Mouse (Mus musculus) heart, embryonic 10.5 days (tissue): ENCODE results near the gene Ndufb4. TPM values are rescaled to one million over a fixed set of nuclear protein-coding genes. Genes with fewer than 3 reads are reported as not detected.
A peak's percentile ranks its signal among the peaks of the same experiment; 100 is the strongest.

ENCODE experiments used
- DNase-seq: peaks from one replicate; pipeline ENCODE4 v3.0.0-alpha.2; 2017; ENCODE audit warnings: low spot score
- H3K27ac ChIP-seq: fragments of 300-500 bp; sonication (generic); 2 replicates; pipeline ENCODE4 v1.5.1; 2016; ENCODE audit warnings: mild to moderate bottlenecking
- H3K27me3 ChIP-seq: fragments of 300-500 bp; sonication (generic); 2 replicates; pipeline ENCODE4 v1.6.1; 2016; ENCODE audit warnings: mild to moderate bottlenecking; ENCODE audit not compliant: poor library complexity, insufficient read depth, severe bottlenecking
- H3K36me3 ChIP-seq: fragments of 300-500 bp; sonication (generic); 2 replicates; pipeline ENCODE4 v1.6.1; 2016; ENCODE audit warnings: mild to moderate bottlenecking, moderate library complexity
- H3K4me1 ChIP-seq: fragments of 300-500 bp; sonication (generic); 2 replicates; pipeline ENCODE4 v1.6.1; 2016; ENCODE audit warnings: mild to moderate bottlenecking
- H3K4me3 ChIP-seq: fragments of 300-500 bp; sonication (generic); 2 replicates; pipeline ENCODE4 v1.5.1; 2016; ENCODE audit warnings: mild to moderate bottlenecking, moderate library complexity
- H3K9me3 ChIP-seq: fragments of 300-500 bp; sonication (generic); 2 replicates; pipeline ENCODE4 v1.6.1; 2016; ENCODE audit warnings: mild to moderate bottlenecking, moderate library complexity
- WGBS: fragments of 180-500 bp; shearing (Covaris S2); methylation state at CpG from one replicate; pipeline ENCODE4 v1.1.7; 2016; 5-methylcytosine and 5-hydroxymethylcytosine counted together
- polyA plus RNA-seq: library from polyadenylated mRNA; unstranded; fragments of >200 nt; fragmentation: Nextera tagmentation; extraction: Ambion mirVana; gene quantifications from 2 replicates; pipeline ENCODE4 v1.2.1, GENCODE M21; 2016

Ndufb4 gene
- polyA plus RNA-seq, 1 experiment from 2014 or later, result 61.3 TPM

- 80% methylated on average over 6 of the region's 6 CpGs for WGBS
- no peak for DNase-seq
- H3K27ac ChIP-seq, result peak overlapping the region; percentile 59; the same call in 1 of the 2 replicates
Observed at GRCm38 (mm10) chr16:37685946-37686600, 31.8 kb upstream of the Ndufb4 start.

GRCm38 (mm10) chr16:37684634-37685441 lies 30.6 kb upstream of the Ndufb4 start:
- peaks cover 59% of the 10 kb centered on the region for H3K4me1 ChIP-seq
- WGBS, result 4% methylated on average over 25 of the region's 25 CpGs

More at GRCm38 (mm10) chr16:37685946-37686600, 31.8 kb upstream of the Ndufb4 start:
- no peaks in the 10 kb centered on the region for H3K27me3 ChIP-seq
- no peaks in the 10 kb centered on the region for H3K36me3 ChIP-seq
- peaks cover 71% of the 10 kb centered on the region for H3K4me1 ChIP-seq
- no peaks in the 10 kb centered on the region for H3K9me3 ChIP-seq
- H3K4me3 ChIP-seq, result no peak overlapping the region

GRCm38 (mm10) chr16:37684259-37684633 lies 30.0 kb upstream of the Ndufb4 start:
- 12% methylated on average over 8 of the region's 8 CpGs for WGBS
- Histone ChIP-seq H3K4me3 (peak overlapping the region; percentile 63), H3K27me3 (no peaks in the 10 kb centered on the region), H3K36me3 (no peaks in the 10 kb centered on the region), H3K27ac (peak overlapping the region; percentile 95), H3K9me3 (no peaks in the 10 kb centered on the region), H3K4me1 (peaks cover 53% of the 10 kb centered on the region)
- DNase-seq, result no peak

More at GRCm38 (mm10) chr16:37684634-37685441, 30.6 kb upstream of the Ndufb4 start:
- Histone ChIP-seq H3K4me3 (peak overlapping the region; percentile 63), H3K27ac (peak overlapping the region; percentile 95), H3K36me3 (no peaks in the 10 kb centered on the region), H3K27me3 (no peaks in the 10 kb centered on the region), H3K9me3 (no peaks in the 10 kb centered on the region)
- DNase-seq, result peak; percentile 88

DNA sequence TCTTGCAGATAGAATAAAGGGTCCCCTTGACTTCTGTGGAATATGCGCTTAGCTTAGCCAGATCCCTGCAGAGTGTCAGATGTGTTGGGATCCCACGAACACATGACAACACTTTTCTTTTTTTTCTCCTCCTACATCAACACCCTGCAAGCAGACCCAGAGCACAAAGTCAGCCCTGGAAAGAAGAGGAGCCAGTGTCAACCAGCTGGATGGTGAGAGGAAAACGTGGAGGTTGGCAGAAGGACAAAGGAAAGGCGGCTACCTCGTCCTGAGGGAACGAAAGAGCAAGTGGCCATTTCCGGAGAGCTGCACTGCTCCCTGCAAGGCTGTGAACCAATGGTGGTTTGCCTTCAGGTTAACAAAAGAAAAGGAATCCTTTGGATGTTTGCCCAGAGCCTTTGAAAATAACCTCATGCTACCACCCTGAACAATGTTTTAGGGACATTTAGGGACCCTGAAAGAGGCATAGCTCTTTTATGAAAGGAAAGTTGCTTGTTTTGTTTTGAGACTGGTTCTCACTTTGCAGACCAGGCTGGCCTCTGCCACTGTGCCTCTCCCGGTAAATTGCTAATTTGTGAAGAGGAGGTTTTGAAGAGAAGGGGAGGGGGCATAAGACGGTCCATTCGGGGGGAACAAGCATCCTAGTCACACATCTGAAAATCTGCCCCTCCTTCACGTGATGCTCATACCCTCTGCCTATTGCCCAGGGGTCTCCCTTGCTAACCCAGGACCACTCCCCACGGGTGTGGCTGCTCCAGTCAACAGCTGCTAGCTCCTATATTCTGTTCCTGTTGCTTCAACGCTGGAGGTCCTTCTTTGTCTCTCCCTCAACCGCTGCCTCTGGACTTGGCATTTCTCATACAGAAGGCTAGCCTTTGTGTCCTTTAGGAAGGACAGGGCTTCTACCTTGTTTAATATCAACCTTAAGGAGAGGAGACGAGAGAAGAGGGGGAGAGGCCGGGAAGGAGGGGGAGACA lies 29.2 kb upstream of the Ndufb4 start:
- H3K4me1 ChIP-seq, result peaks cover 51% of the 10 kb centered on the region
- H3K9me3 ChIP-seq, result no peaks in the 10 kb centered on the region
- H3K4me3 ChIP-seq, result peak overlapping the region; percentile 63
- no peaks in the 10 kb centered on the region for H3K36me3 ChIP-seq
- peak overlapping the region; percentile 95 for H3K27ac ChIP-seq
- DNase-seq, result no peak
- H3K27me3 ChIP-seq, result no peaks in the 10 kb centered on the region
- 17% methylated on average over 16 of the region's 16 CpGs for WGBS

DNA sequence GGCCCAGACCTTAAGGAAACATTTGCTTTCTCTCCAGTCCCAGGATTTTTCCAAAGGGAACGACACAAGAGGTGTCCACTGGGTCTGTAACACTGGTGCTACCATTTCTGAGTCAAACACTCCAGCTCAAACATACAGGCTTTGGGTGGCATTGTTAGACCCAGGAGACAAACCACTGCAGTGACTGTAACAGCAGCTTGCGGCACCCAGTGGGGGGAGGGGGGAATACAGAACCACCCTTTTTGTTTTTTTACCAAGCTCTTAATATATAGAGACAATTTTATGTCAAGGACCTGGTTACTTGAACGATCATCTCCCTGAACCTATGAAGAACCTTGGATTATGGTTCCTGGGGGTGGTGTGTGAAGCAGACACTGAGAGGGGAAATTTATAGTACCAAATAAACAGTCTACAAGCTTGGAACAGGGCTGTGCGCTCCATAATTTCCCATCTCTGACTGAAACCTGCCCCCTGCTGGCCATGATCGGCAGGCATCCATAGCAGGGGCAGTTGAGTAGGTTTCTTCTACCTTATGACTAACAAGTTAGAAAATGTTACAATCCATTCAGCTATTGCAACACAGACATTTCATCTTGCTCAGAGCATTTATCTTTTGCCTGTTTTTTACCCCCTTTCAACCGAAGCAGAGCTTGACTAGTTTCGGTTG lies 28.2 kb upstream of the Ndufb4 start:
- 46% methylated on average over 7 of the region's 7 CpGs for whole genome bisulfite sequencing
- H3K9me3 ChIP-seq, result no peaks in the 10 kb centered on the region
- no peaks in the 10 kb centered on the region for H3K36me3 ChIP-seq
- no peak overlapping the region for H3K4me3 ChIP-seq
- peaks cover 47% of the 10 kb centered on the region for H3K4me1 ChIP-seq
- 0 out of 2 replicates have a peak overlapping the region, but pooled peaks have one; percentile 47 for H3K27ac ChIP-seq
- DNase-seq, result peak; percentile 88
- H3K27me3 ChIP-seq, result no peaks in the 10 kb centered on the region

DNA sequence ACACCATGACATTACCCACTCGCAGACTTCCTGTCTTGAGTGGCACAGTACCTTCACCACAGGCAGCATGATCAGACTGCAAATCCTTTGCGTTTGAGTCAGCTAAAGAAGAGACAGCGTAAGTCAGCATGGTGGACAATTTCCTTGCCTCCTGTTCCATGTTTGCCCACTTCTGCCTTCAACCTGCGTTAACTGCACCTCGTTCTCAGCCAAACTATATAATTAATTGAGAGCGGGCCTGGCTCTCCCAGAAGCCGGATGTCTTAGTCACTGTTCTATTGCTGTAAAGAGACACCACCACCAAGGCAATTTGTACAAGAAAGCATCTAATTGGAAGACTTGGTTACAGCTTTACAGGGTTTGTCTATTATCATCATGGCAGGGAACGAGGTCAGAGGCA lies 26.6 kb upstream of the Ndufb4 start:
- no peak overlapping the region for H3K27ac ChIP-seq
- peak; percentile 38 for DNase-seq
- no peak overlapping the region for H3K4me3 ChIP-seq
- no peaks in the 10 kb centered on the region for H3K27me3 ChIP-seq
- WGBS, result 86% methylated on average over 8 of the region's 8 CpGs
- H3K4me1 ChIP-seq, result peaks cover 37% of the 10 kb centered on the region
- H3K9me3 ChIP-seq, result no peaks in the 10 kb centered on the region
- no peaks in the 10 kb centered on the region for H3K36me3 ChIP-seq

DNA sequence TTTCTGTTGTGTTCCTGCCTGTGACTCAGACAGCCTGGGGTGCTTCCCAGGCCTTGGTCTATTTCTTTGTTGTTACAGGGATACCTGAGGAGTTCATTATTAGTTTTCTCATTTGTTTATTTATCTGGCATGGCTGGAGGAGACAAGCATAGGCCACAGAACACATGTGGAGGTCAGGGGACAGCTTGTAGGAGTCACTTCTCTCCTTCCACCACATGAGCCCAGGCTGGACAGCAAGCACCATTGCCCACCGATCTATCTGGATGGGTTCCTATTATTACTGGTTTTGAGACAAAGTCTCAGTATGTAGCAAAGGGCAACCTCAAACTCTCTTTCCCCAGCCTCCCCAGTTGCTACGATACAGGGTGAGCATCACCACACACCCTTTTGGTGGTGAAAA lies 26.0 kb upstream of the Ndufb4 start:
- no peak overlapping the region for H3K27ac ChIP-seq
- H3K4me1 ChIP-seq, result peaks cover 32% of the 10 kb centered on the region
- no peak overlapping the region for H3K4me3 ChIP-seq
- peak; percentile 60 for DNase-seq
- 71% methylated on average over 2 of the region's 2 CpGs for WGBS
- H3K9me3 ChIP-seq, result no peaks in the 10 kb centered on the region
- H3K27me3 ChIP-seq, result no peaks in the 10 kb centered on the region
- H3K36me3 ChIP-seq, result no peaks in the 10 kb centered on the region

DNA sequence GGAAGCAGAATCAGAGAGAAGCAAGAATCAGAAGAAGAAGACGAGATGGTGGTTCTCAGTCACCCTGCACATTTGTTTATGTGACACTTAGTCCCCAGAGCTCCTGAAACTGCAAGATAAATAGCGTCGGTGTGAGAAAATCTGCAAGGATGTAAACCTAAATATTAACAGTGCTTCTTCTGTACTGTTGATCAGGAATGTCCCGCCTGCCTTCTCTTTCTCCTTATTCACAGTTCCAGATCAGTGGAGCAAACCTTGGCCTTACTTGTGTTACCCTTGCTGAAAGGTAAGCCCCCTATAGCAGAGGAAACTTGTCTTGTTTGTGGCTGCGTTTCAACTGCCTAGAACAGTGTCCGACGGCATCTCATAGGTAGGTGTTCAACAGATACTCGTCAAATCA lies 23.3 kb upstream of the Ndufb4 start:
- WGBS, result 80% methylated on average over 8 of the region's 8 CpGs
- no peak for DNase-seq
- H3K9me3 ChIP-seq, result no peaks in the 10 kb centered on the region

GRCm38 (mm10) chr16:37676677-37677072 lies 22.4 kb upstream of the Ndufb4 start:
- H3K27me3 ChIP-seq, result no peaks in the 10 kb centered on the region
- no peak overlapping the region; the same call in 1 of the 2 replicates for H3K27ac ChIP-seq
- peaks cover 6% of the 10 kb centered on the region for H3K4me1 ChIP-seq
- 61% methylated on average over 4 of the region's 4 CpGs for WGBS
- H3K9me3 ChIP-seq, result no peaks in the 10 kb centered on the region
- peak; percentile 27 for DNase-seq
- H3K4me3 ChIP-seq, result no peak overlapping the region
- H3K36me3 ChIP-seq, result no peaks in the 10 kb centered on the region

More for the DNA sequence above, 23.3 kb upstream of the Ndufb4 start:
- Histone ChIP-seq H3K36me3 (no peaks in the 10 kb centered on the region), H3K4me1 (peaks cover 11% of the 10 kb centered on the region), H3K27ac (no peak overlapping the region), H3K27me3 (no peaks in the 10 kb centered on the region), H3K4me3 (no peak overlapping the region)

- Histone ChIP-seq H3K36me3 (no peaks in the 10 kb centered on the region), H3K4me3 (no peak overlapping the region)
Observed at GRCm38 (mm10) chr16:37676024-37676676, 21.9 kb upstream of the Ndufb4 start.

DNA sequence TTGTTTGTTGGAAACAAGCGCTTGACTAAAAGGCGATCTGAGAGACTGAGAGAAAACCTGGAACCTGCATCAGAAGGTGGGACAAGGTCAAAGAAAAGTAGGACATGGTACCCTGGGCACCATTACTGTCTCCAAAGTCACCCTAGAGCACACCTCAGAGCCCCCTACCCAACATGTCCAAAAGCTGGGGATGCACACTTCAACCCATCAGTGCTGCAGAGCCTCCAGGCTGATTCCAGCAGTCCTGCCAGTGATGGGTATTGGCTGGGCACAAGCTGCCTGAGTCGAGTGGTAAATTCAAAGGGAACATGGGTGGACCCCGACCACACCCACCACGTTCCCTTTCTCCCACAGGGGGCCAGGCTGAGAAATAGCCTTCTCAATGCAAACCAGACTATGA lies 21.1 kb upstream of the Ndufb4 start:
- Histone ChIP-seq H3K27me3 (no peaks in the 10 kb centered on the region), H3K4me3 (no peak overlapping the region), H3K4me1 (peaks cover 6% of the 10 kb centered on the region), H3K27ac (no peak overlapping the region), H3K9me3 (no peaks in the 10 kb centered on the region), H3K36me3 (no peaks in the 10 kb centered on the region)
- peak; percentile 68 for DNase-seq
- 90% methylated on average over 5 of the region's 5 CpGs for WGBS

More at GRCm38 (mm10) chr16:37676024-37676676, 21.9 kb upstream of the Ndufb4 start:
- WGBS, result 58% methylated on average over 17 of the region's 17 CpGs
- Histone ChIP-seq H3K27me3 (no peaks in the 10 kb centered on the region), H3K4me1 (peaks cover 6% of the 10 kb centered on the region), H3K9me3 (no peaks in the 10 kb centered on the region), H3K27ac (no peak overlapping the region; the same call in 1 of the 2 replicates)
- DNase-seq, result peak; percentile 69
